Comparison of ENCODE assay signal across 25 mouse cellular contexts in genomic region chr16:4614639-4615038, GRCm38 (mm10). TPM values are rescaled to one million over a fixed set of nuclear protein-coding genes. Genes with fewer than 3 reads are reported as not detected.
DNase-seq lines count a peak whose midpoint lies in the region; ATAC-seq lines count a peak whose summit lies in the region.
"Had no signal": no experiment of that assay in that cellular context is flagged by ENCODE, and none has a peak within 500 bp of the region (broad histone marks: within the 10 kb centered on the region; RNA-seq: fewer than 3 reads in every experiment).

No protein-coding gene starts in this region.

- ATAC-seq in kidney, embryonic 14.5 days (ENCODE audit: low FRiP score, low TSS enrichment) = no peak
- 0 out of 2 replicates have a peak, but pooled peaks have one; percentile 27 for ATAC-seq in kidney, embryonic 15.5 days (replicated peaks; ENCODE audit: low FRiP score)
- ATAC-seq: forebrain, embryonic 13.5 days; hindbrain, embryonic 16.5 days; intestine, embryonic 16.5 days; Patski had no signal

- H3K9me3 ChIP-seq in kidney, embryonic 14.5 days (ENCODE audit: control insufficient read depth, low read length) = no peaks in the 10 kb centered on the region; the same call in 1 of the 2 replicates
- H3K9me3 ChIP-seq in kidney, embryonic 15.5 days (replicated peaks) = no peaks in the 10 kb centered on the region
- H3K9me3 ChIP-seq: forebrain, embryonic 13.5 days; G1E; liver, embryonic 13.5 days; megakaryocyte, embryonic 14.5 days; neural tube, embryonic 13.5 days had no signal

- WGBS in kidney, embryonic 14.5 days = 87% methylated on average over 3 of the region's 3 CpGs
- 87% methylated on average over 3 of the region's 3 CpGs for WGBS in kidney, embryonic 15.5 days

- H3K4me1 ChIP-seq in kidney, embryonic 14.5 days (ENCODE audit: control insufficient read depth, insufficient read depth, low read length) = no peaks in the 10 kb centered on the region
- H3K4me1 ChIP-seq in kidney, embryonic 15.5 days = 0 out of 2 replicates have a peak, but pooled peaks cover 5% of the 10 kb centered on the region
- H3K4me1 ChIP-seq: forebrain, embryonic 13.5 days; liver, embryonic 13.5 days; neural tube, embryonic 13.5 days had no signal

- H3K4me2 ChIP-seq in kidney, embryonic 14.5 days (replicated peaks; ENCODE audit: low read depth, low read length) = no peak overlapping the region
- H3K4me2 ChIP-seq in kidney, embryonic 15.5 days = no peak overlapping the region
- H3K4me2 ChIP-seq: forebrain, embryonic 13.5 days; heart, embryonic 11.5 days; liver, embryonic 13.5 days; lung, embryonic 14.5 days; neural tube, embryonic 13.5 days had no signal

- H3K9ac ChIP-seq in kidney, embryonic 14.5 days (ENCODE audit: low read depth, low read length) = no peak overlapping the region
- H3K9ac ChIP-seq in kidney, embryonic 15.5 days = no peak overlapping the region
- H3K9ac ChIP-seq: forebrain, embryonic 13.5 days; liver, embryonic 13.5 days; lung, embryonic 14.5 days had no signal

- no peaks in the 10 kb centered on the region for H3K27me3 ChIP-seq in kidney, embryonic 14.5 days (ENCODE audit: control insufficient read depth, insufficient read depth, low read length)
- H3K27me3 ChIP-seq in kidney, embryonic 15.5 days = no peaks in the 10 kb centered on the region
- H3K27me3 ChIP-seq: forebrain, embryonic 13.5 days; liver, embryonic 13.5 days; megakaryocyte, embryonic 14.5 days; neural tube, embryonic 13.5 days; Patski had no signal

- H3K4me3 ChIP-seq in kidney, embryonic 14.5 days (ENCODE audit: low read length) = no peak overlapping the region
- H3K4me3 ChIP-seq in kidney, embryonic 15.5 days (replicated peaks) = no peak overlapping the region
- H3K4me3 ChIP-seq: forebrain, embryonic 13.5 days; left cerebral cortex, adult 2 months; liver, embryonic 13.5 days; megakaryocyte, embryonic 14.5 days; neural tube, embryonic 13.5 days had no signal

- peak; percentile 92 for DNase-seq in kidney, adult 11 months
- peak; percentile 72 for DNase-seq in kidney, adult 18-20 months
- DNase-seq in kidney, postnatal 36 days = peak; percentile 81 to 92
- DNase-seq in thymus, postnatal 10 days (ENCODE audit: low spot score in 2 of 2) = no peak
- no peak for DNase-seq in cerebellum, adult 8-10 months
- DNase-seq: adrenal gland, adult 8-10 months; cerebellum, adult 18-20 months; cerebellum, postnatal 36 days; gastrocnemius, postnatal 10 days; left cerebral cortex, postnatal 4 days; liver, embryonic 13.5 days; lung, embryonic 14.5 days; midbrain, embryonic 14.5 days; thymus, postnatal 14 days had no signal

- peaks cover 82% of the 10 kb centered on the region for H3K36me3 ChIP-seq in kidney, embryonic 14.5 days (ENCODE audit: control insufficient read depth, insufficient read depth, low read length)
- H3K36me3 ChIP-seq in kidney, embryonic 15.5 days = peaks cover 97% of the 10 kb centered on the region

- no peak overlapping the region for H3K27ac ChIP-seq in kidney, embryonic 14.5 days (ENCODE audit: low read depth, low read length)
- H3K27ac ChIP-seq in kidney, embryonic 15.5 days = 0 out of 2 replicates have a peak overlapping the region, but pooled peaks have one; percentile 45
- H3K27ac ChIP-seq: forebrain, embryonic 13.5 days; left cerebral cortex, adult 2 months; liver, embryonic 13.5 days; neural tube, embryonic 13.5 days had no signal

RNA-seq across cellular contexts. Expression of gene Pam16, which starts 10.1 kb away (rescaled TPM):
- polyA plus RNA-seq in kidney, embryonic 14.5 days (2014; fragmentation: Nextera tagmentation; extraction: Ambion mirVana) = 102 and 116 TPM in 2 replicates
- polyA plus RNA-seq in kidney, embryonic 15.5 days (2015; fragmentation: Nextera tagmentation; extraction: Ambion mirVana) = 90.1 and 92.6 TPM in 2 replicates

RNA-seq across cellular contexts. Expression of gene Glis2, which starts 20.1 kb away (rescaled TPM):
- polyA plus RNA-seq in kidney, embryonic 14.5 days (2014; fragmentation: Nextera tagmentation; extraction: Ambion mirVana) = 42.4 and 47.3 TPM in 2 replicates
- polyA plus RNA-seq in kidney, embryonic 15.5 days (2015; fragmentation: Nextera tagmentation; extraction: Ambion mirVana) = 41.2 and 43.8 TPM in 2 replicates

RNA-seq across cellular contexts. Expression of gene Vasn, which starts 25.1 kb away (rescaled TPM):
- polyA plus RNA-seq in kidney, embryonic 14.5 days (2014; fragmentation: Nextera tagmentation; extraction: Ambion mirVana) = 14.4 and 16.1 TPM in 2 replicates
- polyA plus RNA-seq in kidney, embryonic 15.5 days (2015; fragmentation: Nextera tagmentation; extraction: Ambion mirVana) = 22.7 and 23.5 TPM in 2 replicates

RNA-seq across cellular contexts. Expression of gene Dnaja3, which starts 25.1 kb away (rescaled TPM):
- polyA plus RNA-seq in kidney, embryonic 14.5 days (2014; fragmentation: Nextera tagmentation; extraction: Ambion mirVana) = 46.3 and 68.8 TPM in 2 replicates
- polyA plus RNA-seq in kidney, embryonic 15.5 days (2015; fragmentation: Nextera tagmentation; extraction: Ambion mirVana) = 77.7 and 81.4 TPM in 2 replicates

RNA-seq across cellular contexts. Expression of gene Tfap4, which starts 55.0 kb away (rescaled TPM):
- 24.5 and 25.7 TPM in 2 replicates for polyA plus RNA-seq in kidney, embryonic 14.5 days (2014; fragmentation: Nextera tagmentation; extraction: Ambion mirVana)
- polyA plus RNA-seq in kidney, embryonic 15.5 days (2015; fragmentation: Nextera tagmentation; extraction: Ambion mirVana) = 24.6 and 25.7 TPM in 2 replicates

Comparison
In these comparisons a context has a peak if more than half of its experiments do, and no peak if none do; other contexts are left out.
1. DNase-seq: peak in kidney, adult 11 months (single experiment), kidney, adult 18-20 months (single experiment) and kidney, postnatal 36 days (2 of 2); none in thymus, postnatal 10 days (0 of 2) and cerebellum, adult 8-10 months (single experiment).